Mouse (Mus musculus) bone marrow, adult 2 months (tissue): Measurements from ENCODE around the gene T2. TPM values are rescaled to one million over a fixed set of nuclear protein-coding genes. Genes with fewer than 3 reads are reported as not detected.

Experiments used
- H3K27ac ChIP-seq: fragments of 200-500 bp; 2 replicates; pipeline ENCODE4 v1.5.1; 2012; ENCODE audit warnings: low read depth, mild to moderate bottlenecking, control low read depth, inconsistent platforms, low read length; ENCODE audit not compliant: control insufficient read depth, poor library complexity, insufficient read depth
- H3K4me1 ChIP-seq: fragments of 200-500 bp; 2 replicates; pipeline ENCODE4 v1.6.1; 2011; ENCODE audit warnings: low read length; ENCODE audit not compliant: control insufficient read depth, insufficient read depth
- H3K4me3 ChIP-seq: fragments of 200-500 bp; replicated peaks from 2 replicates; pipeline ENCODE3; 2011; ENCODE audit warnings: mild to moderate bottlenecking, low read depth, low read length, control low read depth; ENCODE audit not compliant: control insufficient read depth
- CTCF ChIP-seq: fragments of 200-500 bp; IDR thresholded peaks from 2 replicates; pipeline ENCODE4 v1.5.1; 2011; ENCODE audit warnings: low read length, control low read depth; ENCODE audit not compliant: control insufficient read depth, insufficient read depth
- POLR2A ChIP-seq: fragments of 200-500 bp; IDR thresholded peaks from 2 replicates; pipeline ENCODE4 v1.6.1; 2011; ENCODE audit warnings: low read depth, mild to moderate bottlenecking, control low read depth, low read length, borderline replicate concordance; ENCODE audit not compliant: control insufficient read depth
- WGBS: fragments of 180-500 bp; shearing (Covaris S2); methylation state at CpG from one replicate; pipeline ENCODE4 v1.1.7; 2018; 5-methylcytosine and 5-hydroxymethylcytosine counted together
- polyA plus RNA-seq: library from polyadenylated mRNA; stranded (reverse); fragments of >200 nt; gene quantifications from 2 replicates; pipeline ENCODE4 v1.2.4, GENCODE M21; 2011; ENCODE audit warnings: low replicate concordance; ENCODE audit not compliant: missing spikeins, insufficient read depth, insufficient read length

Gene T2
- polyA plus RNA-seq, 1 experiment = not detected

DNA sequence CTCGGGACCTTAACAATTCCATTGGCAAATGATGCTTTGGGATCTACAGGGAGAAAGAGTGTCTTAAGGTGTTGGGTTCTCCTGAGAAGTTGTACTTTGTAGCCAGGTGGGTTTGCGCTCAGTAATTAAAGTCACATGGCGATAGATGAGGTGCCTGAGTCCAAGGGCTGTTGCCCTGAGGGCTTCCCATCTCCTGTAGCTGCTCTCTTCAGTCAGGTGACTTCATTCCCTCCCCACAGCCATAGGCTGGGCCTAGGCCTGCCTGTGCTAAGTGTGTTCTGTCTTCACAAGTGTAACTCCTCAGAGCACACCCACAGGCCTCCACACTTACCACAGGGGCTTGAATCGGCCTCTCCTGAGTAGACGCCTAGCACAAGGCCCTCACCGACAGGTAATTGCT, 1.7 kb downstream of the T2 start:
- no peak for TF ChIP-seq CTCF
- no peak for TF ChIP-seq POLR2A
- H3K4me3 ChIP-seq = no peak overlapping the region
- H3K27ac ChIP-seq = no peak overlapping the region
- H3K4me1 ChIP-seq = no peaks in the 10 kb centered on the region
- 85% methylated on average over 6 of the region's 6 CpGs for WGBS

DNA sequence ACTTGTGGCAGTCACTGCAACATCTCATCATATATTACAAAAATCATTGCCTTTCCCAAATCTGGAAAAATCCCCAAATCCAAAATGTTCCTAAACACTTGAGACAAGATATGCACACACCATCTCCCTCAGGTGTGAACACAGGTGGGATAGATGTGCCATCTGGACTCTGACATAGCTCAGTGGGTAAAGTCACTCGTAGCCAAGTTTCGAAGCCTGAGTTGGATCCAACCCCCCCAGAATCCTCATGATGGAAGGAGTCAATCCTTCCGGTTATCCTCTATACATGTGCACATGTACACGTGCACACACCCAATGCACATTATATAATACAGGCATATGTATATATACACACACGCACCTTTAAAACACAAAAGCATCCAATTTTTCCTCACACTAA, 5.1 kb downstream of the T2 start:
- H3K27ac ChIP-seq = no peak overlapping the region

DNA sequence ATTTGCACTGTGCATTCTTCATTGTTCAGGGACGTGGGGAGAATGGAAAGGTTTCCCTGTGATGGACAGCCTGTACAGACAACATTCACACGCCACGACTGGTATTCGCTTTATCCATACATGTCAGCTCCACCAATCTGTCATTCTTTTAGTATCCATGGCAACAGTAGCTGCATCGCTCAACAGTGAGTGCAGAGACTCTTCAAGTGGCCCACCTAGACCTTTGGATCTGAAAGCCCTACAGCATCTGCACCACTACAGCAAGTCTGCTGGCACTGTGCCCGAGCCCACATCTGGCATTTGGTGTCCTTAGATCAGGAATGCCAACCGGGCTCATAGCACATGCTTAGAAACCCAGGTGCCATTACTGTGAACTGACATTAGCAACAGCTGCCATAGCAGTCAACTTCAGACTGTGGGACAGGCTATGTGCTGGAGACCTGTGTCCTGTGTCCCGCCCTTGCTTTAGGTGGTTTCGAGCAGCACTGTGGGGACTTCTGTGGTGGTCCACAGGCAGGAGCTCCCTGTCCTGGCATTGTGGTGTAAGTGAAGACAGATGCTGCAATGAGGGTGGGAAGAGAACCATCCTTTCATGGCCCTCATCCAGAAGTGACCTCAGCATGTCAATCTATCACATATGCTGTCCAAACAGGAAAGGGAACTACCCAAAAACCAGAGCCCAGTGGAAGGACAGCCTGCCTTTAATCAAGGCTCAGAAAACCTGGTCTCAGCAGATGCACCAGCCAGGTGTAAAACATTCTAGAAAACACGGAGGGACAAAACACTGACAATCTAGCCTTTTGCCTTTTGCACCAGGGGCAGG, 5.7 kb downstream of the T2 start:
- 66% methylated on average over 10 of the region's 10 CpGs for WGBS
- TF ChIP-seq CTCF (no peak), POLR2A (no peak)
- Histone ChIP-seq H3K4me1 (no peaks in the 10 kb centered on the region), H3K27ac (no peak overlapping the region), H3K4me3 (no peak overlapping the region)

More for the DNA sequence above, 5.1 kb downstream of the T2 start:
- Histone ChIP-seq H3K4me3 (no peak overlapping the region), H3K4me1 (no peaks in the 10 kb centered on the region)
- TF ChIP-seq CTCF (no peak), POLR2A (no peak)
- 84% methylated on average over 5 of the region's 5 CpGs for WGBS

DNA sequence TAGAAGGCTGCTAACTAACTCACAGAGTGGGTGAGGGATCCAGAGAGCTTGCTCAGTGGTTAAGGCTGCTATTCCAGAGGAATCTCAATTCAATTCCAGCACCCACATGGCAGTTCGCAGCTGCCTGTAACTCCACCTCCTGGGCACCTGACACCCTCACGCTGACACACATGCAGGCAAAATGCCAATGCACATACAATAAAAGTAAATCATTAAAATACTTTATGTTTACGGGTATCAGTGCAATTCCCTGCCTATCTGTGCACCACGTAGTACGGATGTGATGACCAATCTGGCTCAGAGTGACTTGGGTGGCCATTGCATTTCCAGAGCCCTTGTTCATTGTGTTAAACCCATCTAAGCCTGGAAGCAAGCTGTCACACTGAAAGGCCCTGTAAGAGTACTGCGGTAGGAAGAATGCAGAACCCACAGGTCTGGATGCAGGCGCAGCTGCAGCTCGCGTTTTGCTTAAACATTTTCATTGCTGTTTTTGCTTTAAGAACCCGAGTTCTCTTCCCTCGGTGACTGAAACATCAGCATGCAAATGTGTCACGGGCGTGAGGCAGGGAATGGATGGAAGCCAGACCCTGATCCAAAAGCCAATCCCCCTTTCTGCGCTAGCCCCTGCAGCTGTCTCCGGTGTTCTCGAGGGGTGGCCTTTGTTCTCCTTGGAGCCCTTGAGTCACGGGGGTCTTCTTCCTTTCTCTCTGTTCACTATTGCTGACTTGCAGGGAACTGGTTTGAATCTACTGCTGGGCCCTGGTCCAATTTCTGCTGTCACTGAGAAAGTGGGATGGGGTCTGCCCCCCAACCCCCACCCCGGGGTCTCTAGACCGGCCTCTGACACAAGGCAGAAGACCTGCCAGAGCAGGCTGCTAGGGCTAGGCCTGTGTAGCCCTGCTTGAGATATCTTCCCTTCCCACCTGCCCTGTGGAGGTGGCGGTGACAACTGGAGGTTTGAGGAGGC, 12.0 kb downstream of the T2 start:
- H3K27ac ChIP-seq = no peak overlapping the region
- TF ChIP-seq POLR2A = no peak
- no peak for TF ChIP-seq CTCF
- H3K4me1 ChIP-seq = no peaks in the 10 kb centered on the region
- H3K4me3 ChIP-seq = no peak overlapping the region
- WGBS = 78% methylated on average over 20 of the region's 20 CpGs

DNA sequence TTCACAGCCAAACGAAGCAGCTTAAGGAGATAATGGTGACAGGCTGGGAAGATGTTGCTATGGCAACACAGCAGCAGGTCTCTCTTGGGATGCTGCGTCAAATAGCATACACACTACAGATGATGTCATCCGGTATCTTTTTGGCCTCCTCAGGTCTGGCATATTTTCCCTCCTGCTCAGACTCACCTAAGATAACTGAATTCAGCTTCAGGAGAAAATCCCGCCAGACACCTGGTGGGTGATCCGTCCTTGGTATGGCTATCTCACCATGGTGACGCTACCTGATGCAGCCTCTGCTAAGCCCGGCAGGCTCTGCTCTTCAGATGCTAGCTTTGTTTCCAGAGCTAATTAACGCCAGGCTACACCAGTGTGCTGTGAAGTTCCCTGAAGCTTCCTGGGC, 12.8 kb downstream of the T2 start:
- Histone ChIP-seq H3K4me3 (no peak overlapping the region), H3K27ac (no peak overlapping the region), H3K4me1 (no peaks in the 10 kb centered on the region)
- no peak for TF ChIP-seq POLR2A
- TF ChIP-seq CTCF = no peak
- WGBS = 81% methylated on average over 8 of the region's 8 CpGs

DNA sequence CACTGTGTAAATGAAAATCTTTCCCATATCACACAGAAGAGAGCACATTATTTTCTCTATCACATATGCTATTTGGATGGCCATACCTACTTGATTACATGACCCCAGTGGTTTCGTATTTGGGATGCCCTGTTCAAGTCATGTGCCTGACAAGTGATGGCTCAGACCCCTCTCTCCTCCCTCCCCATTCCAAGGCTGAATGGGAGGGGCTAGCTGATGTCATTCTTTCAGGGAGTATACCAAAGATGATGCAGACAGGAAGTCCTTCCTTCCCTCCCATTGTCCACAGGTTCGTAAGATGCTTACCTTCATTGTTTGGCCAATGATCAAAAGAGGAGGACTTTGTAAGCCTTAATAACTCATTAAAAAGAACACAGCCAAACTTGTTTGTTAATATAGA, 13.4 kb downstream of the T2 start:
- Histone ChIP-seq H3K4me1 (no peaks in the 10 kb centered on the region), H3K4me3 (no peak overlapping the region), H3K27ac (no peak overlapping the region)
- 59% methylated on average over 2 of the region's 2 CpGs for WGBS
- TF ChIP-seq CTCF (no peak), POLR2A (no peak)

DNA sequence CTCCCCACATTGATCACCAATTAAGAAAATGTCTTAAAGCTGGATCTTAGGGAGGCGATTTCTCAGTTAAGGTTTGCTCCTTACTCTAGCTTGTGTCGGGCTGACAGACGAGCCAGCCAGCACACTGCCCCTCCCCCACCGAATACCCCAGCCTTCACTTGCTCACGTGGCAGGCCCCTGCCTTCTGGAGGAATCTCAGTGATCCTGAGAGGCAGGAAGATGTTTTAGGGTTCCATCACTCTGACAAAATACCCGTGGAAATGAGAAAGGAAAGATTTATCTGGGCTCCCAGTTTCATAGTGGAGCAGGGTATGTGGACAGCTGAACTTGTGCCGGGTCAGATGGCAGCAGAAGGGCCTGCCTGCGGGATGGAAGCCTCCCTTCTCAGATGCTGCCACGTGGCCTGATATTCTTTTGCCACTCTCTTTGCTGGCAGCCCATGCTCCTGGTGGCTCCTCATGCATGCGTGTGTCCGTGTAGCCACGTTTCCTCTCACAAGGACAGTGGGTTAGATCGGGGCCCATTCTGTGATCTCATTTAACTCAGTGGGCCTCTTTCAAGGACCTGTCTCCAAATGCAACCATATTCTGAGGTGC, 14.9 kb downstream of the T2 start:
- 71% methylated on average over 13 of the region's 13 CpGs for WGBS
- TF ChIP-seq POLR2A = no peak
- TF ChIP-seq CTCF = no peak
- no peak overlapping the region for H3K4me3 ChIP-seq
- no peak overlapping the region for H3K27ac ChIP-seq
- no peaks in the 10 kb centered on the region for H3K4me1 ChIP-seq

DNA sequence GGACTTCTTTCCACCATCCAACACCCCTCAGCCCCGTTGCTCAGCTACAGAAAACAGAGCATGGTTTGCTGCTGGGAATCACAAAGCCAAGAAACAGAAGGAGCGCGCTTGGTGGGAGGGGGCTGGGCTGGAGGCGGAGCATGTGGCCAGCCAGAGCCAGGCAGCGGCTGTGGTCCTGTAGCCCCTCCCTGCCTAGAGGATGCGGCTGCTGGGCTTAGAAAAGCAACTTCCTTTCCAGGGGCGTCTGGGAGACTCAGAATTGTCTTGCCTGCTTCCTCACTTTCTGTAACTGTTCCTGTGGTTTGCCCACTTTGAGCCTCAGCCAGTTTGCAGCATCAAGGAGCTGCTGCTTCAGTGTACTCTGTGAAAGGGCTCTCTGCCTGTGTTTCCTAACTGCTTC, 16.0 kb downstream of the T2 start:
- WGBS = under 1% methylated on average over 7 of the region's 7 CpGs
- no peaks in the 10 kb centered on the region for H3K4me1 ChIP-seq
- no peak overlapping the region for H3K27ac ChIP-seq
- peak overlapping the region; percentile 2 for H3K4me3 ChIP-seq
- no peak for TF ChIP-seq CTCF
- TF ChIP-seq POLR2A = no peak
